Mouse (Mus musculus): ENCODE data around the gene Olfr308. TPM values are rescaled to one million over a fixed set of nuclear protein-coding genes. Genes with fewer than 3 reads are reported as not detected.

Gene Olfr308
- not detected for polyA plus RNA-seq (2017; shearing (Covaris generic))

GRCm38 (mm10) chr7:86325530-86325929, at the start of gene Olfr308:
TSS of gene Olfr308 (minus strand) at chr7:86325630.

GRCm38 (mm10) chr7:86366828-86367227, 41.4 kb upstream of the Olfr308 start, which contains the start of gene Olfr305:
TSS of gene Olfr305 (minus strand) at chr7:86366928.

GRCm38 (mm10) chr7:86337486-86337885, 12.1 kb upstream of the Olfr308 start, which contains the start of gene Olfr307:
TSS of gene Olfr307 (minus strand) at chr7:86337586.

GRCm38 (mm10) chr7:86313608-86314007, 11.8 kb downstream of the Olfr308 start, which contains the start of gene Olfr309:
TSS of gene Olfr309 (minus strand) at chr7:86313708.

GRCm38 (mm10) chr7:86277072-86277471, 48.4 kb downstream of the Olfr308 start, which contains the start of gene Olfr310:
TSS of gene Olfr310 (minus strand) at chr7:86277172.

Other genes with a start within 250 kb of the Olfr308 start
- gene Vmn2r75, start 153.9 kb downstream of the Olfr308 start, polyA plus RNA-seq (2017; shearing (Covaris generic)): not detected
- gene Vmn2r76, start 79.3 kb downstream of the Olfr308 start, polyA plus RNA-seq (2017; shearing (Covaris generic)): 0.04 TPM
- not detected for gene Olfr310, start 48.5 kb downstream of the Olfr308 start, polyA plus RNA-seq (2017; shearing (Covaris generic))
- gene Olfr309, start 11.9 kb downstream of the Olfr308 start, polyA plus RNA-seq (2017; shearing (Covaris generic)): not detected
- not detected for gene Olfr307, start 12.0 kb upstream of the Olfr308 start, polyA plus RNA-seq (2017; shearing (Covaris generic))
- gene Olfr305, start 41.3 kb upstream of the Olfr308 start, polyA plus RNA-seq (2017; shearing (Covaris generic)): not detected
- not detected for gene Olfr304, start 61.0 kb upstream of the Olfr308 start, polyA plus RNA-seq (2017; shearing (Covaris generic))
- gene Olfr303, start 72.2 kb upstream of the Olfr308 start, polyA plus RNA-seq (2017; shearing (Covaris generic)): not detected
- gene Olfr301, start 78.2 kb upstream of the Olfr308 start, polyA plus RNA-seq (2017; shearing (Covaris generic)): not detected
- gene Olfr299, start 134.3 kb upstream of the Olfr308 start, polyA plus RNA-seq (2017; shearing (Covaris generic)): not detected
- gene Olfr298, start 166.9 kb upstream of the Olfr308 start, polyA plus RNA-seq (2017; shearing (Covaris generic)): not detected
- gene Olfr297, start 194.3 kb upstream of the Olfr308 start, polyA plus RNA-seq (2017; shearing (Covaris generic)): not detected